Mouse (Mus musculus) gastrocnemius, adult 18-20 months (tissue): ENCODE measurements at regions not wholly inside any gene's neighbourhood (a gene's known extent, or its start where the extent isn't known, plus 50 kb on each side); places are given as distances from the start of the nearest gene placed in this dataset. TPM values are rescaled to one million over a fixed set of nuclear protein-coding genes. Genes with fewer than 3 reads are reported as not detected.
"Not testable (repeated sequence)": the region's sequence is repeated elsewhere in the genome, so short reads cannot be mapped to it uniquely, and the experiment has no call there.

ENCODE experiments used
- DNase-seq: peaks from one replicate; pipeline ENCODE4 v3.0.0; 2021; ENCODE audit warnings: low spot score
- microRNA-seq: library from miRNA; unstranded; fragments of <30 nt; microRNA quantifications from one replicate; pipeline ENCODE4 v1.2.0, GENCODE M21; 2021

DNA sequence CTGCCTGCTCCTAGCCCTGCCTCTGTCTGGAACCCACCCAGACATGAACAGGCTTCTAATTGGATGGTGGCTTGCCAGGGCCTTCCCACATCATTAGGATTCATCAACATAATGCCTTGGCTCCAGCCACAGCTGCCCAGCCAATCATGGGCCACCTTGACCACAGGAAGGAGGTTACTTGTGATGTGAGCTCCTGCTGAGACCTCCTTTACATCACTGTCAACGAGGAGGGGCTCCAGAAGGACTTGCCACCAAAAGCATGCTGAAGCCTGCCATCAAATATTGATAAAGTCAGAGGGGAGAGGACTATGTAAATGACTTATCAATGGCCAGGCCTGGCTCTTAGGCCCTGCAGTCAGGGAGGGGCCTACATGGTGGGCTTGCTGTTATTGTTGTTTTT lies 175.6 kb downstream of the Map1s start:
- not testable (repeated sequence) for DNase-seq

- DNase-seq, result peak; percentile 37
Observed at GRCm38 (mm10) chr8:71127131-71127530, 145.4 kb upstream of the Myo9b start.

- no peak for DNase-seq
Observed at GRCm38 (mm10) chr8:71130411-71131261, 141.9 kb upstream of the Myo9b start.

- no peak for DNase-seq
Observed at GRCm38 (mm10) chr8:71131327-71132089, 141.0 kb upstream of the Myo9b start.

GRCm38 (mm10) chr8:71132898-71133297 lies 139.6 kb upstream of the Myo9b start:
- DNase-seq, result not testable (repeated sequence)

DNA sequence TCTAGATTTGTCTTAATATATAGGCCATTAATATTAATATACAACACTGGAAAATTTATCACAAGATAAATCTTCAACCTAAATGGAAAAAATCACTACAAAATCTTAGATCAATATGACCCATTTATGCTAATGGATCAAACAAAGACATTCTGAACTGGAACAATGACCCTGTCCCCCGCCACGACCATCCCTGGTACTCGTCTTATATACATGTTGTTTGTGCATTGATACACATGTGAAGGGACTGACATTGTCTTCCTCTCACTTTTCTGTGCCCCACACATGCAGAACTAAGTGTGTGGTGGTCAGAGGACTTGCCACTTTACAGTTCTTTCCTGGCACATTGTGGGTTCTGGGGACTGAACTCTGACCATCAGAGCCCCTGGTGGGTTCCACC lies 135.4 kb upstream of the Myo9b start:
- not testable (repeated sequence) for DNase-seq

DNA sequence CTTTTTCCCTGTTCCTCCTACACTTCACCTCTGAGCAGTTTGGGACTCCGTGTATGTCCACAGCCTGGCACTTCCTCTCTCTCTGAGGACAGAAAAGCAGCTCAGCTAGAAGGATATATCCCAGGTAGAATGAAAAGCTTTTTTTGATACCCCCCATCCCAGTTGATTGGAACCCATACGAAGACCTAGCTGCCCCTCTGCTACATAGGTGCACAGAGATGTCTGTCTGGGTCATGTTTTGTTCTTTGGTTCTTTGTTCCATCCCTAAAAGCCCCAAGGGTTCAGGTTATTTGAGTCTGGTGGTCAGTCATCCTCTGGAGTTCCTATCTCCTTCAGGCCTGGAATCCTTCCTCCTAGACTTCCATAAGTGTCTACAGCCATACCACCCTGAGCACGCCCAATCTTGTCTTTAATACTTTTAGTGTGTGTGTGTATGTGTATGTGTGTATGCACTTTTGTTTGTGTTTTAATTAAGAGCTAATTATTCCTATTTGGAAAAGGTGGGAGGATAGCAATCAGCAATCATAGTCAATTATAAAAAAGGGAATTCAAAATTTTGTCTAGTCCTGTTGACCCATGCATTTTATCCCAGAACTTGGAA lies 130.0 kb upstream of the Myo9b start:
- DNase-seq, result not testable (repeated sequence)

- DNase-seq, result not testable (repeated sequence)
Observed at GRCm38 (mm10) chr8:71171478-71172210, 100.9 kb upstream of the Myo9b start.

GRCm38 (mm10) chr8:71192939-71193338 lies 79.6 kb upstream of the Myo9b start:
- DNase-seq, result not testable (repeated sequence)

DNA sequence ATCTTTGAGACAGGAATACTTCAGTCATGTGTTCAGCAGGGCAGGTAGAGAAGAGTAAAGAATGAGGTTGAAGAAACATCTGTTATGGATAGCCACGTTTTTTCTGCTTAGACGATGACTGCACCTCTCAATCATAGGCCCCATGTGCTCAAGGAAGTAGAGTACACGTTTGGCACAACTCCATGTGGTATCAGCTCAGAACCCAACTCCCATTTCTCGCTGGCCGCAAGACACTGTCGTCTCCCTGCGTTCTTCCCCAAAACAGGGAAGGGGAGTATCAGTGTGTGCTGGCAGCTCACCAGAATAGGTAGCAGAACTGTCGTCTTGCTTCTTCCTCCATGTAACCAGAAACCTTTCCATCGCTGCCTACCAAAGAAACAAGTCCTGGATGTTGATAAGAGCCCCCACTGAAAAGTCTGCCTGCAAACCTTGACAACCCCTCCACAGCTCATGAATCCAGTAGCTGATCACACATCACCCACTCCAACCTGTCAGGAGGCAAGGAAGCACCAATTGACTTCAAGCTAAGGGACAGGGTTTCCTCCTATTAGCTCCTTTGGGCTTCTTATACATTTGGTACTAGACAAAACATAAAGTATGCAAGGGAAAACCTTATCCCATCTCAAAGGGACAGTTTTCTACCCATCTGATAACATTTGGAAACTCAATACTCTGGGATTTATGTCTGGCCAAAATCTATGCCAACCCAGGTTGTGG lies 77.3 kb upstream of the Myo9b start:
- not testable (repeated sequence) for DNase-seq

Small RNAs in the stretch of these regions (microRNA-seq; reads per million reads assigned to microRNA genes)
- gene Gm27628, result not detected
